Mouse (Mus musculus): ENCODE measurements around the gene Hnrnpul1.

GRCm38 (mm10) chr7:25801031-25801430 lies 46.5 kb upstream of the Hnrnpul1 start:
- TF ChIP-seq POLR2A (IDR thresholded peaks at IDR 0.05; ENCODE audit: control insufficient read depth, low read depth, low read length) (no peak), CTCF (IDR thresholded peaks at IDR 0.05; ENCODE audit: control insufficient read depth, insufficient read depth, insufficient replicate concordance, low read depth, low read length) (no peak)

Measured in testis, adult 2 months (tissue).